Mouse (Mus musculus): ENCODE data around the gene Mgst3. TPM values are rescaled to one million over a fixed set of nuclear protein-coding genes. Genes with fewer than 3 reads are reported as not detected.

Gene Mgst3
- polyA plus RNA-seq, 1 experiment from 2014 or later, result 49.5 TPM

DNA sequence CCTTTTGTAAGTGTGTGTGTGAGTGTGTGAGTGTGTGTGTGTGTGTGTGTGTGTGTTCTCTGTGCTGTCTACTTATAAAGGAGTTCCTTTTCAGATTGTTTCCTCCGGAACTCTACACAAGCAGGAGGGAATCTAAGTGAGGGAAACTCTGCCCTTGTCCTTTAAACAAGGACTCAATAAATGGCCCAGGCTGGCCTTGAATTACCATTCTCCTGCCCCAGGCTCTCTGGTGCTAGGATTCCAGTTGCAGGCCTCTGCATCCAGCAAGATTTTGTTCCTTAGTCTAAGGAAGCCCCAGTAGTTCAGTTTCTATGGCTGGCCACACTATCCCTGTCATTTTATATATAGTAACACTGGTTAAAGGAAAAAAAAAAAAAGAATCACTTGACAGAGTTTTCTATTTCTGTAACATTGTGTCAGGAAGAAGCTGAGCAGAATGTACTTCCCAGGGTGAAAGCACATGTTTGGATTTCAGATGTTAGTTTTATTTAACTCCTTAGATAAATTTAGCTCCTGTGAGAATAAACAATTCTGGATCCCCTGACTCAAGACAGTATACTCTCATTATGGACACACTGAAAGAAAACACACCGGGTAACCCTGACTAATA is 1.5 kb downstream of the Mgst3 start:
- Histone ChIP-seq H3K9ac (replicated peaks; ENCODE audit: low read length) (no peak overlapping the region; the same call in 1 of the 2 replicates), H3K27ac (replicated peaks; ENCODE audit: low read depth, low read length) (no peak overlapping the region), H3K4me1 (ENCODE audit: control insufficient read depth, insufficient read depth, low read length) (peaks cover 3% of the 10 kb centered on the region; the same call in 1 of the 2 replicates), H3K4me3 (ENCODE audit: low read depth, low read length) (0 out of 2 replicates have a peak overlapping the region, but pooled peaks have one; percentile 61), H3K27me3 (ENCODE audit: control insufficient read depth, insufficient read depth, low read length) (peaks cover 5% of the 10 kb centered on the region; the same call in 1 of the 2 replicates), H3K9me3 (replicated peaks; ENCODE audit: control insufficient read depth, low read length) (no peaks in the 10 kb centered on the region), H3K36me3 (replicated peaks; ENCODE audit: control insufficient read depth, insufficient read depth, low read depth, low read length) (no peaks in the 10 kb centered on the region), H3K4me2 (ENCODE audit: low read depth, low read length) (no peak overlapping the region)
- 39% methylated on average over 2 of the region's 2 CpGs for WGBS
- DNase-seq (ENCODE audit: low spot score), result no peak
- no peak for ATAC-seq (replicated peaks; ENCODE audit: insufficient number of reproducible peaks, low FRiP score, low TSS enrichment, low read depth)

GRCm38 (mm10) chr1:167391241-167391640 is 2.4 kb downstream of the Mgst3 start:
- no peaks in the 10 kb centered on the region for H3K36me3 ChIP-seq (replicated peaks; ENCODE audit: control insufficient read depth, insufficient read depth, low read depth, low read length)
- H3K9me3 ChIP-seq (replicated peaks; ENCODE audit: control insufficient read depth, low read length), result no peaks in the 10 kb centered on the region
- peaks cover 5% of the 10 kb centered on the region; the same call in 1 of the 2 replicates for H3K27me3 ChIP-seq (ENCODE audit: control insufficient read depth, insufficient read depth, low read length)
- ATAC-seq (replicated peaks; ENCODE audit: insufficient number of reproducible peaks, low FRiP score, low TSS enrichment, low read depth), result no peak
- DNase-seq (ENCODE audit: low spot score), result no peak
- H3K4me2 ChIP-seq (ENCODE audit: low read depth, low read length), result no peak overlapping the region
- no peak overlapping the region for H3K9ac ChIP-seq (replicated peaks; ENCODE audit: low read length)
- peaks cover 3% of the 10 kb centered on the region; the same call in 1 of the 2 replicates for H3K4me1 ChIP-seq (ENCODE audit: control insufficient read depth, insufficient read depth, low read length)
- no peak overlapping the region for H3K27ac ChIP-seq (replicated peaks; ENCODE audit: low read depth, low read length)
- 81% methylated on average over 6 of the region's 6 CpGs for WGBS
- H3K4me3 ChIP-seq (ENCODE audit: low read depth, low read length), result no peak overlapping the region

DNA sequence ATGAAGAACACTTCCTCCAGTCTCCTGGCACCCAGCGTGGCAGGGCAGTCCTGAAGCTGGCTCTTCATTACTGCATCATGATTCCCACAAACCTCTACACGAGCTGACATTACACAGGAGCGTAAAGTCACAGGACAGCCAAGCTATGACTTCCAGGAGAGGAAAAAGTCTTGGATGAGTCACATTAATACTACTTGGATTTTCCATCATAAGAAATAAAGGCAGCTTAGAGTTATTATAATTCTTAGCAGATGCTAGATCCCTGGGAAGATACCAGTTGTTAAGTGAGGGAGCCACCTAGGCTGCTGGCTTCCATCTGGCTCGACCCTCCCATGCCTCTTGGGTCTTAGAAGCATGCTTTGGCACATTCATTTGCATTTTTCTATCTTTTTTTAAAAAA is 3.3 kb downstream of the Mgst3 start:
- peaks cover 5% of the 10 kb centered on the region; the same call in 1 of the 2 replicates for H3K27me3 ChIP-seq (ENCODE audit: control insufficient read depth, insufficient read depth, low read length)
- no peaks in the 10 kb centered on the region for H3K9me3 ChIP-seq (replicated peaks; ENCODE audit: control insufficient read depth, low read length)

GRCm38 (mm10) chr1:167389584-167389983 is 4.1 kb downstream of the Mgst3 start:
- Histone ChIP-seq H3K36me3 (replicated peaks; ENCODE audit: control insufficient read depth, insufficient read depth, low read depth, low read length) (no peaks in the 10 kb centered on the region), H3K4me1 (ENCODE audit: control insufficient read depth, insufficient read depth, low read length) (peaks cover 3% of the 10 kb centered on the region; the same call in 1 of the 2 replicates), H3K9ac (replicated peaks; ENCODE audit: low read length) (no peak overlapping the region), H3K27ac (replicated peaks; ENCODE audit: low read depth, low read length) (no peak overlapping the region), H3K4me3 (ENCODE audit: low read depth, low read length) (no peak overlapping the region), H3K4me2 (ENCODE audit: low read depth, low read length) (no peak overlapping the region; the same call in 1 of the 2 replicates), H3K27me3 (ENCODE audit: control insufficient read depth, insufficient read depth, low read length) (peaks cover 5% of the 10 kb centered on the region; the same call in 1 of the 2 replicates), H3K9me3 (replicated peaks; ENCODE audit: control insufficient read depth, low read length) (no peaks in the 10 kb centered on the region)
- ATAC-seq (replicated peaks; ENCODE audit: insufficient number of reproducible peaks, low FRiP score, low TSS enrichment, low read depth), result no peak
- no peak for DNase-seq (ENCODE audit: low spot score)
- 86% methylated on average over 7 of the region's 7 CpGs for WGBS

More for the DNA sequence above, 3.3 kb downstream of the Mgst3 start:
- Histone ChIP-seq H3K4me2 (ENCODE audit: low read depth, low read length) (no peak overlapping the region), H3K4me3 (ENCODE audit: low read depth, low read length) (no peak overlapping the region), H3K9ac (replicated peaks; ENCODE audit: low read length) (no peak overlapping the region), H3K36me3 (replicated peaks; ENCODE audit: control insufficient read depth, insufficient read depth, low read depth, low read length) (no peaks in the 10 kb centered on the region), H3K4me1 (ENCODE audit: control insufficient read depth, insufficient read depth, low read length) (peaks cover 3% of the 10 kb centered on the region; the same call in 1 of the 2 replicates), H3K27ac (replicated peaks; ENCODE audit: low read depth, low read length) (no peak overlapping the region)
- DNase-seq (ENCODE audit: low spot score), result no peak
- no peak for ATAC-seq (replicated peaks; ENCODE audit: insufficient number of reproducible peaks, low FRiP score, low TSS enrichment, low read depth)
- WGBS, result 73% methylated on average over 4 of the region's 4 CpGs

GRCm38 (mm10) chr1:167388571-167388970 is 5.1 kb downstream of the Mgst3 start:
- H3K9me3 ChIP-seq (replicated peaks; ENCODE audit: control insufficient read depth, low read length), result no peaks in the 10 kb centered on the region
- no peak overlapping the region for H3K4me2 ChIP-seq (ENCODE audit: low read depth, low read length)
- no peak overlapping the region for H3K9ac ChIP-seq (replicated peaks; ENCODE audit: low read length)
- H3K27me3 ChIP-seq (ENCODE audit: control insufficient read depth, insufficient read depth, low read length), result peaks cover 5% of the 10 kb centered on the region; the same call in 1 of the 2 replicates
- no peak overlapping the region for H3K4me3 ChIP-seq (ENCODE audit: low read depth, low read length)
- H3K4me1 ChIP-seq (ENCODE audit: control insufficient read depth, insufficient read depth, low read length), result peaks cover 3% of the 10 kb centered on the region; the same call in 1 of the 2 replicates
- no peak overlapping the region for H3K27ac ChIP-seq (replicated peaks; ENCODE audit: low read depth, low read length)
- no peak for DNase-seq (ENCODE audit: low spot score)
- 77% methylated on average over 6 of the region's 6 CpGs for WGBS
- H3K36me3 ChIP-seq (replicated peaks; ENCODE audit: control insufficient read depth, insufficient read depth, low read depth, low read length), result no peaks in the 10 kb centered on the region
- ATAC-seq (replicated peaks; ENCODE audit: insufficient number of reproducible peaks, low FRiP score, low TSS enrichment, low read depth), result no peak

- Histone ChIP-seq H3K36me3 (replicated peaks; ENCODE audit: control insufficient read depth, insufficient read depth, low read depth, low read length) (no peaks in the 10 kb centered on the region), H3K27me3 (ENCODE audit: control insufficient read depth, insufficient read depth, low read length) (peaks cover 3% of the 10 kb centered on the region; the same call in 1 of the 2 replicates), H3K4me2 (ENCODE audit: low read depth, low read length) (no peak overlapping the region), H3K27ac (replicated peaks; ENCODE audit: low read depth, low read length) (no peak overlapping the region), H3K9me3 (replicated peaks; ENCODE audit: control insufficient read depth, low read length) (no peaks in the 10 kb centered on the region), H3K4me3 (ENCODE audit: low read depth, low read length) (no peak overlapping the region), H3K9ac (replicated peaks; ENCODE audit: low read length) (no peak overlapping the region), H3K4me1 (ENCODE audit: control insufficient read depth, insufficient read depth, low read length) (peaks cover 3% of the 10 kb centered on the region; the same call in 1 of the 2 replicates)
- ATAC-seq (replicated peaks; ENCODE audit: insufficient number of reproducible peaks, low FRiP score, low TSS enrichment, low read depth), result no peak
- WGBS, result 81% methylated on average over 3 of the region's 3 CpGs
- DNase-seq (ENCODE audit: low spot score), result no peak
Measured at GRCm38 (mm10) chr1:167387796-167388195, 5.8 kb downstream of the Mgst3 start.

DNA sequence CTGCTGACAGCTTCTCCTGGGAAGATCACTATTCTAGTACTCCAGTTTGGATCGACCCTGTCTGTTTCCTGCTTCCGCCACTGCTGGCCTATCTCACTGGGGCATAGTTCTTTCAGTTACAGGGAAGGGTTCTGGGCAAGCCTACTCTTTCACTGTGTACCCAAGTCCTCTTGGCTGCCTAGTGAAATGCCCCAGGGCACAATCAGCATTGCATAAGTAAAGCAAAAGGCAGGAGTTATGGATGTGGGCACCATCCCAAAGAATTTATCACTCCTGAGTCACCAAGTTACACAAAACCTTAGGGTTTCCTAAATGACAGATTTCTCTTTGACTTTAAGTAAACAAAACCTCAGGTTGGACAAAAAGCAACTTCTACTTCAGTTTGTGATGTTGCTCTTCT is 6.3 kb downstream of the Mgst3 start:
- ATAC-seq (replicated peaks; ENCODE audit: insufficient number of reproducible peaks, low FRiP score, low TSS enrichment, low read depth) (no peak), DNase-seq (ENCODE audit: low spot score) (no peak)
- Histone ChIP-seq H3K9ac (replicated peaks; ENCODE audit: low read length) (no peak overlapping the region), H3K4me3 (ENCODE audit: low read depth, low read length) (no peak overlapping the region), H3K27me3 (ENCODE audit: control insufficient read depth, insufficient read depth, low read length) (no peaks in the 10 kb centered on the region), H3K4me2 (ENCODE audit: low read depth, low read length) (no peak overlapping the region), H3K9me3 (replicated peaks; ENCODE audit: control insufficient read depth, low read length) (no peaks in the 10 kb centered on the region), H3K36me3 (replicated peaks; ENCODE audit: control insufficient read depth, insufficient read depth, low read depth, low read length) (no peaks in the 10 kb centered on the region), H3K4me1 (ENCODE audit: control insufficient read depth, insufficient read depth, low read length) (no peaks in the 10 kb centered on the region), H3K27ac (replicated peaks; ENCODE audit: low read depth, low read length) (no peak overlapping the region)
- 75% methylated on average over 2 of the region's 2 CpGs for WGBS

- H3K9ac ChIP-seq (replicated peaks; ENCODE audit: low read length), result no peak overlapping the region
- H3K9me3 ChIP-seq (replicated peaks; ENCODE audit: control insufficient read depth, low read length), result no peaks in the 10 kb centered on the region
- H3K4me1 ChIP-seq (ENCODE audit: control insufficient read depth, insufficient read depth, low read length), result no peaks in the 10 kb centered on the region
- H3K36me3 ChIP-seq (replicated peaks; ENCODE audit: control insufficient read depth, insufficient read depth, low read depth, low read length), result no peaks in the 10 kb centered on the region
- no peak overlapping the region for H3K27ac ChIP-seq (replicated peaks; ENCODE audit: low read depth, low read length)
- DNase-seq (ENCODE audit: low spot score) (no peak), ATAC-seq (replicated peaks; ENCODE audit: insufficient number of reproducible peaks, low FRiP score, low TSS enrichment, low read depth) (no peak)
- no peak overlapping the region for H3K4me2 ChIP-seq (ENCODE audit: low read depth, low read length)
- no peaks in the 10 kb centered on the region for H3K27me3 ChIP-seq (ENCODE audit: control insufficient read depth, insufficient read depth, low read length)
- WGBS, result 48% methylated on average over 2 of the region's 2 CpGs
- H3K4me3 ChIP-seq (ENCODE audit: low read depth, low read length), result no peak overlapping the region
Measured at GRCm38 (mm10) chr1:167386466-167386865, 7.2 kb downstream of the Mgst3 start.

Measured in embryonic facial prominence, embryonic 11.5 days (tissue).